Mouse (Mus musculus): ENCODE data around the gene Cgn. TPM values are rescaled to one million over a fixed set of nuclear protein-coding genes. Genes with fewer than 3 reads are reported as not detected.
A peak's percentile ranks its signal among the peaks of the same experiment; 100 is the strongest.

Gene Cgn
- 1 to 10 TPM; 4.5 TPM for total RNA-seq (2021)
- long read RNA-seq, experiment 1, partial matches to known transcripts = 0 of 3 reads
- long read RNA-seq, experiment 1, other reads (novel, unspliced or antisense) = 3 of 3 reads
- long read RNA-seq, experiment 2, partial matches to known transcripts = 0 of 2 reads
- long read RNA-seq, experiment 2, other reads (novel, unspliced or antisense) = 2 of 2 reads

DNA sequence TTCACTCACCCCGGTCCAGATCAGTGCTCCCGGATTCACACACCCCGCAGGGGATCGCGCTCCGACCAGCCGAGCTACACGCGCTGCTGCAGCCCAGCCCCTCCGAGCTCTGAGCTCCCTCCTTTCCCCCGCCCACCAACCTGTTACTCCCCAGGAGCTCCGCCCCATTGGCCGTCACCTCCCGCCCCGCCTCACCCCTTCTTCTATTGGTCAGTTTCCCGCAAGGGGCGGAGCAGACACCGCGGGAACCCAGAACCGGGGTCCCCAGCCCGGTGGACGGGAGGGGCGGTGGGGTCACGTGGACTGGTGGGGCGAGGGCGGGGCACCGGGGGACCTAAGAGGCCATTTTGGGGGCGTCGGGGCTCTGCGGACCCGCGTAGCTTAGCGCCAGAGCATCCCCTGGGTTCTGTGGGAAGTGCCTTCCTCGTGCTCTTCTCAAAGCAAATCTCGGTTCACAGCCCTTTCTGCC, at the start of gene Cgn:
Gene Cgn, minus strand, starts transcription at position 126 of the 469 bp plus-strand sequence.
- peak; percentile 88 to 93 for DNase-seq (ENCODE audit: extremely low spot score in 1 of 2, low spot score in 2 of 2)
- intact Hi-C loops (cut with DNase I) = loop anchor here (5.0 kb wide), 1 partner anchor 51 kb away; the partner anchor contains the start of gene Pogz
- peak within 1 kb of the TSS; percentile 60 for H3K4me3 ChIP-seq
- no peak for TF ChIP-seq CTCF (IDR thresholded peaks at IDR 0.05)
- peak within 1 kb of the TSS; percentile 66 for H3K27ac ChIP-seq

DNA sequence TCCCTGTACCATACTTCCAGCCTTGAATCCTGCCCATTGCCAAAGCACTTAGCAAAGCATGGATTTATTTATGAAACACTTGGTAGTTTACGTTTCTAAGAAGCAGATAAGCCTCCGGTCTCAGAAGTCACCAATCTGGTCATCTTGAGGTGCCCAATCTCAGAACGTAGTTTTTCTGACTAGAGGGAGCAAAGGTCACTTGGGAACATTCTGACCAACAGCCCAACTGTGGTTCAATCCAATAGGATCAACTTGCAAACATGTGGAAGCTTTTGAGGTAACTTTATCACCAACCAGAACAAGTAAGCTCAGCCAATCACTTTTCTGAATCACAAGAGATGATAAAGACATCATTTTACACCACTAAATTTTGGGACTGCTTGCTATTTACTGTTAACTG, 49.1 kb upstream of the Cgn start:
- intact Hi-C loops (cut with DNase I) = loop anchor here (5.0 kb wide), 2 partner anchors 48 to 253 kb away; partner anchors contain the start of genes Cgn and Snx27
- no peak for TF ChIP-seq CTCF (IDR thresholded peaks at IDR 0.05)
- Histone ChIP-seq H3K4me3 (no peak overlapping the region), H3K27ac (no peak overlapping the region)
- no peak for DNase-seq (ENCODE audit: extremely low spot score in 1 of 2, low spot score in 2 of 2)

DNA sequence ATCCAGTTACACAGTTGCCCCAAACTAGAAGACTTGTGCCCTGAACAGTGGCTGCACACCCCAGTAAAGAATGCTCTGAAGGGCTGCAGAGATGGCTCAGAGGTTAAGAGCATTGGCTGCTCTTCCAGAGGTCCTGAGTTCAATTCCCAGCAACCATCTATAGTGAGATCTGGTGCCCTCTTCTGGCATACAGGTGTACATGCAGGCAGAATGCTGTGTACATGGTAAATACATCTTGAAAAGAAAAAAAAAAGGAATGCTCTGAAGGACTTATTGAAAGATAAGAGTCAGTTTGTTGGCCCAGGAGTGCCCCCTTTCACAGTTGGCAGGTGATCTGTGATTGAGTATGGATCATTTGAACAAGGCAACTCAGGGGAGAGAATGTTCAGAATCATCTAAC, 47.1 kb upstream of the Cgn start:
- TF ChIP-seq CTCF (IDR thresholded peaks at IDR 0.05) = no peak; the same call in 1 of the 2 replicates
- Histone ChIP-seq H3K27ac (no peak overlapping the region), H3K4me3 (no peak overlapping the region)
- intact Hi-C loops (cut with DNase I) = no loop called here
- DNase-seq (ENCODE audit: extremely low spot score in 1 of 2, low spot score in 2 of 2) = no peak

DNA sequence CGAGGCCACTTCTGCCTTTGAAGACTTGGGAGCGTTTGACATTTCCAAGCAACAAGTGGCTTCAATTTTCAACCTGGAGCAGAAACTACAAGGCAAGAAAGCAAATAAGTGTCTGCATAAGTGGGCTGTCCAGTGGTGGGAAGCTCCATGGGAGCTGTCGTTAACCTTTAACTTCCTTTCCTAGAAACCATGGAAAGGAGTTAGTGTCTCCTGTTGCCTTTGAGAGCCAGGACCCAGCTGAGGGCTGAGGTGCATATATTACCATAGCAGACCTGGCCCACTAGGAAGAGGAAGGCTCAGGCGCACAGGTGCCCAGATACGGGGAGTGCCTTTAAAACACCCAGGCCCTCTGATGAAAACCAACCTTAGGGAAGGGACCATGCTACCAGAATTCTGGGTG, 46.4 kb upstream of the Cgn start:
- intact Hi-C loops (cut with DNase I) = no loop called here
- DNase-seq (ENCODE audit: extremely low spot score in 1 of 2, low spot score in 2 of 2) = no peak
- H3K4me3 ChIP-seq = no peak overlapping the region
- no peak overlapping the region for H3K27ac ChIP-seq
- TF ChIP-seq CTCF (IDR thresholded peaks at IDR 0.05) = no peak

DNA sequence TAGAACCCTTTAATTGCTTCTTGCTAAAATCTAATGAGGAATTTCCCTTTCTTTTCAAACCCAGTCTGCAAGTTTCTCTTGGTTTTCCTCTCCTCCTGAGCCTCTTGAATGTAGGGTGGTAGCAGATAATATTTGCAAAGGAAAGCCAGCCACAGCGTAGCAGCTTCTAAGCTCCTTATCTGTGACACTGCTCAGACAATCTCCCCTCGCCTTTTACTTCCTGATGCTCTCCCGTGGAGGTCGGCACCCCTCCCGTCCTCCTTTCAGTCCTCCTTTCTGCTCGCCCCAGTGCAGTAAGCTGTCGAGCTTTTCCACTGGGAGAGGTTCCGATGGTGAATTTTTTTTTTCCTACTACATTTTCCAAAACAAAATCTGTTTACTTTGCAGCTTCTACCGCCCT, 45.8 kb upstream of the Cgn start:
- intact Hi-C loops (cut with DNase I) = no loop called here
- H3K27ac ChIP-seq = no peak overlapping the region
- no peak overlapping the region for H3K4me3 ChIP-seq
- no peak for DNase-seq (ENCODE audit: extremely low spot score in 1 of 2, low spot score in 2 of 2)
- no peak for TF ChIP-seq CTCF (IDR thresholded peaks at IDR 0.05)

DNA sequence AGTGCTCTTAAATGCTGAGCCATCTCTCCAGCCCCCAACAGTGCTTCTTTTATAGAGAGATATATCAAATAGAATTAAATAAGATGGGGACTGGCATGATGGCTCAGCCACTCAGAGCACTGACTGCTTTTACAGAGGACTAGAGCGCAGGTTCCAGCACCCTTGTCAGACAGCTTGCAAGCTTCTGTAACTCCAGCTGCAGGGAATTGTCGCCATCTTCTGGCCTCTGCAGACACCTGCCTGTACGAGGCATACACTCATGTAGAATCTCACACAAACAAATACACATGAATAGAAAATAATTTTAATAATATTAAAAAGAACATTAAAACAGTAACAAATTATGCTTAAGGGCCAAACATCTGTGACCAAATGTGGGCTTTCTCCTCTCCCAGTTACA, 37.8 kb upstream of the Cgn start:
- no peak; the same call in none of the 2 replicates for TF ChIP-seq CTCF (IDR thresholded peaks at IDR 0.05)
- H3K27ac ChIP-seq = no peak overlapping the region
- intact Hi-C loops (cut with DNase I) = no loop called here
- H3K4me3 ChIP-seq = no peak overlapping the region
- no peak for DNase-seq (ENCODE audit: extremely low spot score in 1 of 2, low spot score in 2 of 2)

DNA sequence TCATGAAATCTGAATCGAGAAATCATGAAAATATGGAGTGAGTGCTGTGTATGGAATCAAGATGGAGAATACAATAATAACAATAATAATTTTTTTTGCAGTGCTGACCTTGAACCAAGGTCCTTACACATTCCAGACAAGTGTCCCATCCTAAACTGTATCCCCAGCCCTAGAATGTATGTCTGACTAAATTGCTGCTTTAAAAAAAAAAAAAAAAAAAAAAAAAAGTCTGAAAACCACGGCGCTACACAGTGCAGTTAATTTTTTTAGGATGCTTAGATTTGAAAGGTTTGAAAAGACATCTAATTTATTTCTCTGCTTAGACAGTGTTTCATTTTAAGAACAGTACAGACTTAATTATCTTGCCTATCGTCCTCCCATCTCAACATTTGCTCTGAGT, 35.8 kb upstream of the Cgn start:
- TF ChIP-seq CTCF (IDR thresholded peaks at IDR 0.05) = no peak

DNA sequence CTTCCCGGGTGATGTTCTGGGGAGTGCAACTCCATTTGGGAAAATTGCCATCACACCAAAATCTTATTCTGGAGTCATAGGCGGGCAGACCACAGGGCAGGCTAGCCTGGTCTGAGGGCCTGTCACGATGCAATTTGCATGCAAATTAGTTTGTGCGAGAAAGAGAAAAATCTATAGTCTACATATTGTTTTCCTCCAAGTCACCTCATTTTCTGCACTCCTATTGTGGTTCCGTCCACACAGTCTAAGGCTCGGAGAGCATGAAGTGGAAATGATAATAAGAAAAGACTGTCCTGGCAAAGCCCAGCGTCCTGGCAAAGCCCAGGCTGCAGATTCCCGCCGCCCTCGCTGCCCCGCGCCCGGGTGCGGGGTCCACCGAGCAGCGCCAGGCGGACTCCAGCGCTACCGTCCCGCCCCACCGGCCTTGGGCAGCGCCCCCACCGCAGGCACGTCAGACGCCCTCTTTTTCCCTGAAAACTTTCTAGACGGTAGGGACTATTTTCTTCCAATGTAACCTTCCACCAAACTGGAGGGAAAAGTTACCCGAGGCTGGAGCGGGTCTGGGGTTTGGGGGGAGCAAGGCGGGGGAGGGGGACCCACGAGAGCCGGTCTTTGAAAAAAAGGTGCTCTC, 34.8 kb upstream of the Cgn start:
- H3K27ac ChIP-seq = peak overlapping the region; percentile 51; the same call in 1 of the 2 replicates
- peak; percentile 15 to 19 for DNase-seq (ENCODE audit: extremely low spot score in 1 of 2, low spot score in 2 of 2)
- intact Hi-C loops (cut with DNase I) = loop anchor here (1.0 kb wide), 1 partner anchor 16 kb away; the partner anchor contains the start of gene Pogz
- no peak for TF ChIP-seq CTCF (IDR thresholded peaks at IDR 0.05)
- peak overlapping the region; percentile 61 for H3K4me3 ChIP-seq

More for the DNA sequence above, 35.8 kb upstream of the Cgn start:
- Histone ChIP-seq H3K27ac (no peak overlapping the region), H3K4me3 (peak overlapping the region; percentile 61; the same call in 1 of the 2 replicates)
- no peak for DNase-seq (ENCODE audit: extremely low spot score in 1 of 2, low spot score in 2 of 2)
- intact Hi-C loops (cut with DNase I) = no loop called here

DNA sequence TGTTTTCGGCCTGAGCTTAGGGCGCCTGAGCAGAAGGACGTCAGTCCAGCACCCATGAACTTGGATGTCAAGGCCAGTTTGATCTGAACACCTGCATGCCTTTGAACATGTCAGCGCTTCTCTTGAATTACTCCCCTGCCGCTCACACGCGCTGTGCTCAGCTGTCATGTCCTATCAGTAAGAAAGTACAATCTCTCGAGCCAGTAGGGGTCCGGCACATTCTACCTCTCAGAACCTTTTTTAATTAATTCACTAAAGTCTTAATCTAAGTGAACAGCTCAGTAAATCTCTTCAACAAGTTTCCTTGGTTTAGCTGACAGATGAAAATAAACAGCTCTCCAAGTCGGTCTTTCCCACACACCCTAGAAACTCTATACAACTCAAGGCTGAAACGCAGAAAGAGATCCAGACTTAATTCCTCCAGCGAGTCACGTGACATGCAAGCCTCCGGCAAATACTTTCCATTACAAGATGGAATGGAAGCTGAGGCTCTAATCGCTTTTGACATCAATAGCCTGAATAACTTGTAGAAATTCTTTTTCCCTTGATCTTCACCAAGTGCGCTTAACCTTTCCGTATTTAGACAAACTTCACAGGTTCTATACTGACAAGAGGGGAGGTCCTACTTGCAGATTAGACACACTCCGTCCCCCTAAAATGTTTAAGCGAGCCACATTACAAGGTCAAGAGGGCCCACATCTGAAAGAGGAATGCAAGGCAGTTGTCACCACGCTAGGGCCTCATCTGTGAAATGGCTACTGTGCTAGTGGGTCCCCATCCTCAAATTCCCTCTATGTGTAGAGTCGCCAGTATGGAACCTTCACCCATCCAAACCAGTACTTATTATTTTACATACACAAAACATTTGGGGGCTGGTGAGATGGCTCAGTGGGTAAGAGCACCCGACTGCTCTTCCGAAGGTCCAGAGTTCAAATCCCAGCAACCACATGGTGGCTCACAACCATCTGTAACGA, 33.4 kb upstream of the Cgn start:
- intact Hi-C loops (cut with DNase I) = no loop called here
- no peak for DNase-seq (ENCODE audit: extremely low spot score in 1 of 2, low spot score in 2 of 2)
- no peak overlapping the region for H3K4me3 ChIP-seq
- H3K27ac ChIP-seq = no peak overlapping the region
- TF ChIP-seq CTCF (IDR thresholded peaks at IDR 0.05) = no peak

DNA sequence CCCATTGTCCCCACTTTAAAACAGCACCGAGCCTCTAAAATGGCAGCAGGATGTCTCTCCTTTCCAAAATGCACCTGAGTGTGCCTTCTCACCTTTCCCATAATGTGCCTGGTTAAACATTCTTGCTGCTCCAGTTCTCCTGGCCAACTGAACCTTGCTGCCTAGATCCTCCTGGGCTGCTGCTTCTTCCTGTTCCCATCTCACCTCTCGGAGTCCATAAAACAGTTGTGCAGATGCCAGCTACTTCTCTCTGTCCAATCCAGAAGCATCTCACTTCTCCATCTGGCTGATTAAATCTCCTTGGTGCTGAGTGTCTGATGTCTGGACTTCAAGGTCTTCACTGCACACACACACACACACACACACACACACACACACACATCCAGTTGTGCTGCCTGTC, 31.4 kb upstream of the Cgn start:
- no peak overlapping the region for H3K27ac ChIP-seq
- DNase-seq (ENCODE audit: extremely low spot score in 1 of 2, low spot score in 2 of 2) = no peak
- no peak for TF ChIP-seq CTCF (IDR thresholded peaks at IDR 0.05)
- H3K4me3 ChIP-seq = no peak overlapping the region
- intact Hi-C loops (cut with DNase I) = no loop called here

DNA sequence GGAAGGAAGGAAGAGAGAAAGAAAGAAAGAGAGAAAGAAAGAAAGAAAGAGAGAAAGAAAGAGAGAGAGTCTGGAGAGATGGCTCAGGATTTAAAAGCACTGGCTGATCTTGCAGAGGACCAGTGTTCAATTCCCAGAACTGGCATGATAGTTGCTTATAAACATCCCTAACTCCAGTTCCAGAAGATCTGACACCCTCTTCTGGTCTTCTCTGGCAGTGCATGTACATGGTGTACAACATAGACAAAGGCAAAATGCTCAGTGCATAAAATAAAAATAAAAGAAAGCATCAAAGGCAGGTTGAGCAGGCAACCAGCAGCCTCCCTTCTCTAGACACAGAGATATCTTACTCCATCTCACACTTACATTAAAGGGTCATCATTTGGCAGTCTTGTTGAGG, 29.3 kb upstream of the Cgn start:
- DNase-seq (ENCODE audit: extremely low spot score in 1 of 2, low spot score in 2 of 2) = no peak
- no peak for TF ChIP-seq CTCF (IDR thresholded peaks at IDR 0.05)
- H3K4me3 ChIP-seq = no peak overlapping the region
- H3K27ac ChIP-seq = no peak overlapping the region
- intact Hi-C loops (cut with DNase I) = no loop called here

DNA sequence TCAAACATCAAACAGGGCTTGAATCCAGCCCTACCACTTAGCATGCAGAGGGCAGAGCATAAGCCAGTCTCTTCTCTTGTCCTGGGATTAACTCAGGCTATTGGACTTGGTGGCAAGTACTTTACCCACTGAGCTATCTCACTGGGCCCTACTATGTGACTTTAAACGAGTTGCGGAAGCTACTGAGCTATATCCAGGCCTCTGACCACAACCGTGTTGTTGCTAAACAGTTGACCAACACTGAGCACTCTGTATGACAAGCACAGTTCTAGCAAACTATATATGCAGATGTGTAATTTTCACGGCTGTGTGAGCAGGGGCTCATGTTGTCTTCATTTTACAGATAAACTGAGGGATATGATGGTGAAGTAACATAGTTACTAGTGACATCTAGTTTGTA, 28.4 kb upstream of the Cgn start:
- TF ChIP-seq CTCF (IDR thresholded peaks at IDR 0.05) = no peak
- intact Hi-C loops (cut with DNase I) = loop anchor here (5.0 kb wide), 1 partner anchor 88 kb away; no protein-coding TSS in a partner anchor
- no peak for DNase-seq (ENCODE audit: extremely low spot score in 1 of 2, low spot score in 2 of 2)
- Histone ChIP-seq H3K4me3 (no peak overlapping the region), H3K27ac (no peak overlapping the region)
